Mouse (Mus musculus): ENCODE measurements around the gene Hist1h2bh.

The Hist1h2bh gene

GRCm38 (mm10) chr13:23505662-23506345 lies 37.4 kb downstream of the Hist1h2bh start:
- DNase-seq (ENCODE audit: low spot score), result no peak

- peak; percentile 35 for DNase-seq (ENCODE audit: low spot score)
These were observed 39.4 kb downstream of the Hist1h2bh start for GRCm38 (mm10) chr13:23503797-23504196.

- no peak for DNase-seq (ENCODE audit: low spot score)
These were observed 40.3 kb downstream of the Hist1h2bh start for GRCm38 (mm10) chr13:23502916-23503315.

GRCm38 (mm10) chr13:23502031-23502567 lies 41.1 kb downstream of the Hist1h2bh start:
- no peak for DNase-seq (ENCODE audit: low spot score)

GRCm38 (mm10) chr13:23501511-23501910 lies 41.7 kb downstream of the Hist1h2bh start:
- DNase-seq (ENCODE audit: low spot score), result no peak

- DNase-seq (ENCODE audit: low spot score), result no peak
These were observed 42.6 kb downstream of the Hist1h2bh start for GRCm38 (mm10) chr13:23500424-23501200.

GRCm38 (mm10) chr13:23499943-23500342 lies 43.2 kb downstream of the Hist1h2bh start:
- no peak for DNase-seq (ENCODE audit: low spot score)

- DNase-seq (ENCODE audit: low spot score), result no peak
These were observed 44.5 kb downstream of the Hist1h2bh start for GRCm38 (mm10) chr13:23498653-23499052.

GRCm38 (mm10) chr13:23497656-23498321 lies 45.4 kb downstream of the Hist1h2bh start:
- no peak for DNase-seq (ENCODE audit: low spot score)

- DNase-seq (ENCODE audit: low spot score), result no peak
These were observed 47.7 kb downstream of the Hist1h2bh start for GRCm38 (mm10) chr13:23495526-23495925.

GRCm38 (mm10) chr13:23491990-23492389 lies 51.2 kb downstream of the Hist1h2bh start:
- no peak for DNase-seq (ENCODE audit: low spot score)
